In the genomic region with DNA sequence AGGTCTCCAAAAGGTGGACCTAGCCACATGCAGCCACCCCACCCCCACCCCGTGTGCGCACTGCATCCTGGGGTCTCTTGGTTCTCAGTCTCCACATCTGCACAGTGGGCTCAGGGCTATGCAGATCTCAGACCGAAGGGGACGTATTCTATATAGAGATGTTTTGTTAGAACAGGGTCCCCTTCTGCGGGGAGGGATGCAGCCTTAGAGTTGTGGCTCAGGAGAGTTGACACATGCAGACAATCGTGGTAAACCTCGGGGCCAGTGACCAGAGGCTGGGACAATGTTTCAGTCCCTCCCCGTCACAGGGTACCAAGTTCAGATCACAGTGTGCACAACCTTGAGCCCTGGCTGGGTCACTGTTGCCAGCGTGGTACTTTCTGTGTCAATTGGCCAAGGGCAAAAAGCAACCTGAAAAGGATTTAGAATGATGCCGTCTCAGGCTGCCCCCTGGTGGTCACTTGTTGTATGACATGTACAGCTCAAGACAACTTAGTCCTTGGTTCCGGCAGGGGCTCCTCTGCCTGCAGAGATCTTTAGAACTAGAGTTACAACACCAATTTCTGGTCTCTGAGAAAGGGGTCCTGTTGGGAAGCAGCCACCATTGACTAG, we compare ENCODE assay signal across 8 mouse cellular contexts. TPM values are rescaled to one million over a fixed set of nuclear protein-coding genes. Genes with fewer than 3 reads are reported as not detected.
A peak's percentile ranks its signal among the peaks of the same experiment; 100 is the strongest.
DNase-seq lines count a peak whose midpoint lies in the region; ATAC-seq lines count a peak whose summit lies in the region.

No protein-coding gene starts in this region.

- intact Hi-C loops in left cerebral cortex, postnatal 36 days (cut with DNase I): loop anchor here (1.0 to 5.0 kb wide), 3 partner anchors 90 to 221 kb away; no protein-coding TSS in a partner anchor

- 20% methylated on average over 11 of the region's 11 CpGs for WGBS in heart, embryonic 12.5 days
- 24% methylated on average over 11 of the region's 11 CpGs for WGBS in intestine, embryonic 15.5 days
- WGBS in midbrain, embryonic 12.5 days: 29% methylated on average over 11 of the region's 11 CpGs

- no peak overlapping the region for H3K4me3 ChIP-seq in heart, embryonic 12.5 days
- H3K4me3 ChIP-seq in intestine, embryonic 15.5 days (replicated peaks): no peak overlapping the region
- no peak overlapping the region for H3K4me3 ChIP-seq in midbrain, embryonic 12.5 days

- H3K4me1 ChIP-seq in heart, embryonic 12.5 days (replicated peaks): peaks cover 12% of the 10 kb centered on the region
- peaks cover 21% of the 10 kb centered on the region for H3K4me1 ChIP-seq in intestine, embryonic 15.5 days (replicated peaks)
- peaks cover 12% of the 10 kb centered on the region for H3K4me1 ChIP-seq in midbrain, embryonic 12.5 days

- peak; percentile 73 to 94 for DNase-seq in heart, adult 18-20 months
- DNase-seq in cerebellum, adult 9-10 months: peak; percentile 72
- DNase-seq in frontal cortex, postnatal 25 days (ENCODE audit: low spot score in 2 of 2): peak; percentile 79 to 89
- DNase-seq in left cerebral cortex, postnatal 36 days (ENCODE audit: low spot score in 2 of 2): peak; percentile 52 to 65
- DNase-seq in spleen, adult 18-20 months: peak; percentile 33 to 77

- no peak for ATAC-seq in heart, embryonic 12.5 days (ENCODE audit: insufficient number of reproducible peaks, low FRiP score)
- 0 out of 2 replicates have a peak, but pooled peaks have one; percentile 14 for ATAC-seq in intestine, embryonic 15.5 days
- ATAC-seq in midbrain, embryonic 12.5 days (ENCODE audit: low FRiP score, low read depth): peak; percentile 25; the same call in 1 of the 2 replicates

- no peak overlapping the region for H3K27ac ChIP-seq in heart, embryonic 12.5 days (ENCODE audit: poor library complexity, severe bottlenecking)
- H3K27ac ChIP-seq in intestine, embryonic 15.5 days: no peak overlapping the region
- no peak overlapping the region for H3K27ac ChIP-seq in midbrain, embryonic 12.5 days (replicated peaks)

- no peak overlapping the region for H3K9ac ChIP-seq in heart, embryonic 12.5 days
- no peak overlapping the region for H3K9ac ChIP-seq in intestine, embryonic 15.5 days
- H3K9ac ChIP-seq in midbrain, embryonic 12.5 days (replicated peaks): no peak overlapping the region

- H3K27me3 ChIP-seq in heart, embryonic 12.5 days (replicated peaks): peaks cover 42% of the 10 kb centered on the region
- peaks cover 20% of the 10 kb centered on the region for H3K27me3 ChIP-seq in intestine, embryonic 15.5 days (replicated peaks)
- peaks cover 61% of the 10 kb centered on the region for H3K27me3 ChIP-seq in midbrain, embryonic 12.5 days

- H3K9me3 ChIP-seq in heart, embryonic 12.5 days (replicated peaks): no peaks in the 10 kb centered on the region
- H3K9me3 ChIP-seq in intestine, embryonic 15.5 days: no peaks in the 10 kb centered on the region
- no peaks in the 10 kb centered on the region for H3K9me3 ChIP-seq in midbrain, embryonic 12.5 days

- H3K4me2 ChIP-seq in heart, embryonic 12.5 days: no peak overlapping the region
- H3K4me2 ChIP-seq in intestine, embryonic 15.5 days (replicated peaks): no peak overlapping the region
- no peak overlapping the region for H3K4me2 ChIP-seq in midbrain, embryonic 12.5 days (replicated peaks)

- H3K36me3 ChIP-seq in heart, embryonic 12.5 days: no peaks in the 10 kb centered on the region
- no peaks in the 10 kb centered on the region for H3K36me3 ChIP-seq in intestine, embryonic 15.5 days
- no peaks in the 10 kb centered on the region for H3K36me3 ChIP-seq in midbrain, embryonic 12.5 days

RNA-seq across cellular contexts. Expression of a gene that starts 5.0 kb away (rescaled TPM):
- total RNA-seq in heart, adult 18-20 months (2021): 1 to 10 TPM; 3.1 to 3.7 TPM
- polyA plus RNA-seq in heart, embryonic 12.5 days (2016; fragmentation: Nextera tagmentation; extraction: Ambion mirVana): 0.93 and 1.1 TPM in 2 replicates
- polyA plus RNA-seq in intestine, embryonic 15.5 days (2015; fragmentation: Nextera tagmentation; extraction: Ambion mirVana): 2.0 and 2.3 TPM in 2 replicates
- 1 to 10 TPM; 3.1 TPM for total RNA-seq in left cerebral cortex, postnatal 36 days (2021)
- polyA plus RNA-seq in midbrain, embryonic 12.5 days (2016; fragmentation: Nextera tagmentation; extraction: Ambion mirVana): 3.5 and 3.8 TPM in 2 replicates

RNA-seq across cellular contexts. Expression of a gene that starts 35.5 kb away (rescaled TPM):
- total RNA-seq in heart, adult 18-20 months (2021): not detected
- polyA plus RNA-seq in heart, embryonic 12.5 days (2016; fragmentation: Nextera tagmentation; extraction: Ambion mirVana): 0.06 and 0.15 TPM in 2 replicates
- 0.06 and 0.08 TPM in 2 replicates for polyA plus RNA-seq in intestine, embryonic 15.5 days (2015; fragmentation: Nextera tagmentation; extraction: Ambion mirVana)
- not detected for total RNA-seq in left cerebral cortex, postnatal 36 days (2021)
- polyA plus RNA-seq in midbrain, embryonic 12.5 days (2016; fragmentation: Nextera tagmentation; extraction: Ambion mirVana): not detected in 2 replicates

RNA-seq across cellular contexts. Expression of a gene that starts 52.8 kb away (rescaled TPM):
- under 1 TPM; 0.36 to 0.57 TPM for total RNA-seq in heart, adult 18-20 months (2021)
- polyA plus RNA-seq in heart, embryonic 12.5 days (2016; fragmentation: Nextera tagmentation; extraction: Ambion mirVana): 0.78 and 1.2 TPM in 2 replicates
- not detected in 2 replicates for polyA plus RNA-seq in intestine, embryonic 15.5 days (2015; fragmentation: Nextera tagmentation; extraction: Ambion mirVana)
- total RNA-seq in left cerebral cortex, postnatal 36 days (2021): under 1 TPM in 1 of 2 experiments, not detected in 1; 0.84 TPM
- polyA plus RNA-seq in midbrain, embryonic 12.5 days (2016; fragmentation: Nextera tagmentation; extraction: Ambion mirVana): not detected in 2 replicates

RNA-seq across cellular contexts. Expression of a gene that starts 57.5 kb away (rescaled TPM):
- 1,000 to 10,000 TPM; 1,275 to 1,343 TPM for total RNA-seq in heart, adult 18-20 months (2021)
- polyA plus RNA-seq in heart, embryonic 12.5 days (2016; fragmentation: Nextera tagmentation; extraction: Ambion mirVana): 186 and 208 TPM in 2 replicates
- polyA plus RNA-seq in intestine, embryonic 15.5 days (2015; fragmentation: Nextera tagmentation; extraction: Ambion mirVana): 3.0 and 3.1 TPM in 2 replicates
- total RNA-seq in left cerebral cortex, postnatal 36 days (2021): under 1 TPM; 0.18 to 0.47 TPM
- polyA plus RNA-seq in midbrain, embryonic 12.5 days (2016; fragmentation: Nextera tagmentation; extraction: Ambion mirVana): 0.13 TPM in 1 of 2 replicates, not detected in the other
